Comparison of ENCODE assay signal across 7 mouse cellular contexts in genomic region chr2:13385542-13386345, GRCm38 (mm10).
DNase-seq lines count a peak whose midpoint lies in the region; ATAC-seq and TF ChIP-seq lines count a peak whose summit lies in the region.

No protein-coding gene starts in this region.

- H3K4me2 ChIP-seq in CH12.LX (ENCODE audit: insufficient read depth, low read depth, poor library complexity, severe bottlenecking): no peak overlapping the region
- no peak overlapping the region for H3K4me2 ChIP-seq in hindbrain, embryonic 13.5 days

- TF ChIP-seq POLR2A in CH12.LX (IDR thresholded peaks at IDR 0.05; ENCODE audit: low read depth, low read length): no peak

- no peak overlapping the region for H3K4me3 ChIP-seq in CH12.LX (replicated peaks in 1 of 3; ENCODE audit: low read depth in 2 of 3, low read length in 2 of 3, poor library complexity in 1 of 3)
- no peak overlapping the region for H3K4me3 ChIP-seq in hindbrain, embryonic 13.5 days

- H3K9ac ChIP-seq in CH12.LX (ENCODE audit: insufficient read depth, low read depth): no peak overlapping the region
- H3K9ac ChIP-seq in hindbrain, embryonic 13.5 days: no peak overlapping the region

- in situ Hi-C loops in CH12.LX (cut with MboI; ENCODE audit: low pct_ligation_motif_present, low pct_unique_long_range_greater_than_20kb, low sequenced_read_pairs): no loop called here

- H3K27ac ChIP-seq in CH12.LX (ENCODE audit: insufficient read depth, low read depth): no peak overlapping the region
- peak overlapping the region; percentile 88 for H3K27ac ChIP-seq in hindbrain, embryonic 13.5 days

- no peak for TF ChIP-seq EP300 in CH12.LX (IDR thresholded peaks at IDR 0.05; ENCODE audit: low read length)

- dilution Hi-C loops in CH12.LX (cut with MboI; ENCODE audit: extremely low pct_ligation_motif_present, extremely low pct_unique_long_range_greater_than_20kb, low sequenced_read_pairs): no loop called here

- TF ChIP-seq CTCF in CH12.LX (conservative IDR thresholded peaks at IDR 0.05 in 1 of 2, IDR thresholded peaks at IDR 0.05 in 1 of 2; ENCODE audit: low read depth in 2 of 2, low read length in 2 of 2): no peak

- no peaks in the 10 kb centered on the region for H3K9me3 ChIP-seq in CH12.LX (replicated peaks; ENCODE audit: low read length)
- no peaks in the 10 kb centered on the region for H3K9me3 ChIP-seq in hindbrain, embryonic 13.5 days

- no peak for TF ChIP-seq RAD21 in CH12.LX (IDR thresholded peaks at IDR 0.05; ENCODE audit: low read depth, low read length)

- H3K4me1 ChIP-seq in CH12.LX (ENCODE audit: control insufficient read depth in 1 of 2, insufficient read depth in 2 of 2): no peaks in the 10 kb centered on the region
- H3K4me1 ChIP-seq in hindbrain, embryonic 13.5 days (replicated peaks): peaks cover 22% of the 10 kb centered on the region

- ATAC-seq in hindbrain, embryonic 13.5 days (ENCODE audit: low FRiP score): peak; percentile 21
- 0 out of 2 replicates have a peak, but pooled peaks have one; percentile 45 for ATAC-seq in megakaryocyte-erythroid progenitor cell, adult 5-6 weeks (replicated peaks; ENCODE audit: low FRiP score, low TSS enrichment, poor library complexity, severe bottlenecking)

- no peaks in the 10 kb centered on the region for H3K27me3 ChIP-seq in CH12.LX (replicated peaks)
- no peaks in the 10 kb centered on the region for H3K27me3 ChIP-seq in hindbrain, embryonic 13.5 days

- H3K79me2 ChIP-seq in CH12.LX (replicated peaks; ENCODE audit: control insufficient read depth, extremely low read depth, insufficient read depth, poor library complexity, severe bottlenecking): no peaks in the 10 kb centered on the region

- H3K36me3 ChIP-seq in CH12.LX (replicated peaks in 1 of 2; ENCODE audit: control insufficient read depth in 1 of 2, insufficient read depth in 1 of 2, low read length in 1 of 2): no peaks in the 10 kb centered on the region
- H3K36me3 ChIP-seq in hindbrain, embryonic 13.5 days: no peaks in the 10 kb centered on the region

- WGBS in hindbrain, embryonic 13.5 days: 55% methylated on average over 3 of the region's 3 CpGs

- DNase-seq in CH12.LX (ENCODE audit: extremely low read depth): no peak
- peak; percentile 18 for DNase-seq in brain, adult 2 months (ENCODE audit: low read depth, low spot score)
- DNase-seq in right cerebral cortex, adult 18-20 months: no peak
- DNase-seq in cerebellum, adult 11-12 months: no peak
- no peak for DNase-seq in embryo, embryonic 9.5 days (ENCODE audit: extremely low spot score)

TF ChIP-seq in CH12.LX, 34 proteins besides CTCF, POLR2A, EP300 and RAD21:
- peak; percentile 33; the same call in 1 of the 2 replicates for TF ChIP-seq IRF4 (IDR thresholded peaks at IDR 0.05; ENCODE audit: low read depth, low read length)
- TF ChIP-seq HCFC1 (IDR thresholded peaks at IDR 0.05; ENCODE audit: low read depth, low read length): no peak
- TF ChIP-seq TBP (conservative IDR thresholded peaks at IDR 0.05; ENCODE audit: low read depth, low read length): no peak
- no peak for TF ChIP-seq MYC (IDR thresholded peaks at IDR 0.05; ENCODE audit: low read depth, low read length)
TF ChIP-seq in CH12.LX: peak in this region for 1.
